Mouse (Mus musculus): ENCODE data around the gene Dnph1.

Dnph1 gene

GRCm38 (mm10) chr17:46503847-46504638, 7.5 kb downstream of the Dnph1 start:
- DNase-seq = no peak

GRCm38 (mm10) chr17:46505617-46506016, 9.1 kb downstream of the Dnph1 start:
- no peak for DNase-seq

GRCm38 (mm10) chr17:46511059-46511710, 14.7 kb downstream of the Dnph1 start:
- peak; percentile 75 for DNase-seq

GRCm38 (mm10) chr17:46513329-46513728, 16.8 kb downstream of the Dnph1 start:
- peak; percentile 31 for DNase-seq

GRCm38 (mm10) chr17:46519971-46520370, 23.5 kb downstream of the Dnph1 start:
- DNase-seq = no peak

GRCm38 (mm10) chr17:46520385-46520979, 24.0 kb downstream of the Dnph1 start:
- peak; percentile 62 for DNase-seq

GRCm38 (mm10) chr17:46521174-46521573, 24.7 kb downstream of the Dnph1 start:
- DNase-seq = no peak

GRCm38 (mm10) chr17:46521963-46522668, 25.6 kb downstream of the Dnph1 start:
- DNase-seq = peak; percentile 29

- DNase-seq = no peak
Observed at GRCm38 (mm10) chr17:46525065-46525464, 28.6 kb downstream of the Dnph1 start.

- DNase-seq = peak; percentile 81
Observed at GRCm38 (mm10) chr17:46525579-46526307, 29.2 kb downstream of the Dnph1 start.

GRCm38 (mm10) chr17:46543661-46544060, 47.1 kb downstream of the Dnph1 start:
- DNase-seq = no peak

GRCm38 (mm10) chr17:46545813-46546564, 49.5 kb downstream of the Dnph1 start, which contains the start of gene Cul9:
Gene Cul9 (minus strand): TSS chr17:46546388.
- DNase-seq = peak; percentile 91

GRCm38 (mm10) chr17:46546591-46546990, 50.1 kb downstream of the Dnph1 start:
- DNase-seq = no peak

- DNase-seq = peak; percentile 23
Observed at GRCm38 (mm10) chr17:46546995-46547394, 50.5 kb downstream of the Dnph1 start.

- no peak for DNase-seq
Observed at GRCm38 (mm10) chr17:46547923-46548322, 51.4 kb downstream of the Dnph1 start.

- no peak for DNase-seq
Observed at GRCm38 (mm10) chr17:46548741-46549140, 52.2 kb downstream of the Dnph1 start.

GRCm38 (mm10) chr17:46549193-46549592, 52.7 kb downstream of the Dnph1 start:
- peak; percentile 58 for DNase-seq

Data from retina, postnatal 1 day (tissue).